Mouse (Mus musculus) macrophage (primary cell): ENCODE results near the gene Sar1a. TPM values are rescaled to one million over a fixed set of nuclear protein-coding genes. Genes with fewer than 3 reads are reported as not detected.

Source experiments
- H3K27ac ChIP-seq: fragments of 350-480 bp; formaldehyde crosslinking; 2 replicates; pipeline ENCODE4 v1.9.0; 2021
- H3K36me3 ChIP-seq: fragments of 350-480 bp; formaldehyde crosslinking; 2 replicates; pipeline ENCODE4 v1.9.0; 2021; ENCODE audit errors: inconsistent target
- H3K4me3 ChIP-seq: fragments of 350-480 bp; formaldehyde crosslinking; 2 replicates; pipeline ENCODE4 v1.9.0; 2021; ENCODE audit errors: inconsistent target
- H3K79me2 ChIP-seq: fragments of 350-480 bp; formaldehyde crosslinking; 2 replicates; pipeline ENCODE4 v1.9.0; 2021; ENCODE audit errors: inconsistent target
- WGBS: methylation state at CpG from one replicate; pipeline ENCODE4 v1.1.7; 2026; ENCODE audit warnings: inconsistent platforms; ENCODE audit not compliant: missing documents; 5-methylcytosine and 5-hydroxymethylcytosine counted together
- polyA plus RNA-seq: library from polyadenylated mRNA; stranded (reverse); fragments of 250-400 nt; gene quantifications from 3 replicates; pipeline ENCODE4 v1.2.4, GENCODE M21; 2018; ENCODE audit warnings: inconsistent platforms

Sar1a gene
- polyA plus RNA-seq, 1 experiment from 2014 or later, result 97.0 TPM

DNA sequence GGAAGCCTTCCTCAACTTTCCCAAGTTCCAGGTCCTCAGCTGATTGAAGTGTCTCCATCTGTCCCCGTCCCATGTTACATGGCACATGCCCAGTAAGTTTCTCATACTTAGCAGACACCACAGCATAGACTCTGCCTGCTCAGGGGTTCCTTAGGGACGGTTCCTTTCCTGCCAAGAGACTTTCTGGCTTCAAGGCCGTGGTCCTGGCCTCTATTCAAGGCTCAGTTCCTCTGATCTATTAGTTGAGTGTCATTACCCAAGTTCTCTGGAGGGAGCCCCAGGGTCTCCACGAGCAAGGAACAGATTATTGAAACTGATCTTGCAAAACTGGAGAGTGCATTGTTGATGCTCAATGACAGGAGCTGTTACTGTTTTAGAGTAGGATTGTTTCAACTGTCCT is 24.6 kb downstream of the Sar1a start:
- 90% methylated on average over 4 of the region's 4 CpGs for WGBS
- H3K79me2 ChIP-seq, result no peaks in the 10 kb centered on the region
- H3K36me3 ChIP-seq, result peaks cover 18% of the 10 kb centered on the region; the same call in 1 of the 2 replicates
- H3K27ac ChIP-seq, result no peak overlapping the region
- H3K4me3 ChIP-seq, result no peak overlapping the region

DNA sequence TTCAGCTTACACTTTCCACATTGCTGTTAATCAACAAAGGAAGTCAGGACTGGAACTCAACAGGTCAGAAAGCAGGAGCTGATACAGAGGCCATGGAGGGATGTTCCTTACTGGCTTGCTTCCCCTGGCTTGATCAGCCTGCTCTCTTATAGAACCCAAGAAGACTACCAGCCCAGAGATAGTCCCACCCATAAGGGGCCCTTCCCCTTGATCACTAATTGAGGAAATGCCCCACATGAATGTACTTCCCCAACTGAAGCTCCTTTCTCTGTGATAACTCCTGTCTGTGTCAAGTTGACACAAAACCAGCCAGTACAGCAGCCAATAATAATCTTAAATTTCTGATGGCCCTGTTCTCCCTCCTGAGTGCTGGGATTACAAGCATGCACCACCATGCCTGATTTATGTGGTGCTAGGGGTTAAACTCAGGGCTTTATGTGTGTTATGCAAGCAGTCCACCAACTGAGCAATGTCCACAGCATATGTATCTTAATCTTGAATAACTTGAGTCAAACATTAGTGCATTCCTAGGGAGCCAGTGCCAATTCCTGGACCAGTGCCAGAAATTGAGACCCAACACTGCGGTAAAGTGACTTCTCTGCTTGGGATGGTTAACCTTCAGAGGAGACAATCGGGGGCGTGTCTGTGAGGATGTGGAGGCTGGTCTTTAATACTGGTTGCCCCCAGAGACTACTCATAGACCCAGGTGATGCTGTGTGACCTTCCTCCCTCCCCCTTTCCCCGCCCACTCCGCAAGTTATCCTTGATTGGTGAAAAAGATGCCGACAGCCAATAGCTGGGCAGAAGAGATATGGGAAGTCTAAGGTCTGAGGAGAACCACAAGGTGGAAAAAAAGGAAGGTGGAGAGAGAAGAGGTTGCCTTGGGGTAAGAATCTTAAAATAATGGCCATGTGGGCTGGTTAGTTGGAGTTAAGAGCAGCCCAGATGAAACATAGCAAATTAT is 26.6 kb downstream of the Sar1a start:
- Histone ChIP-seq H3K4me3 (no peak overlapping the region), H3K36me3 (peaks cover 14% of the 10 kb centered on the region; the same call in 1 of the 2 replicates), H3K27ac (no peak overlapping the region), H3K79me2 (no peaks in the 10 kb centered on the region)
- WGBS, result 91% methylated on average over 6 of the region's 6 CpGs

DNA sequence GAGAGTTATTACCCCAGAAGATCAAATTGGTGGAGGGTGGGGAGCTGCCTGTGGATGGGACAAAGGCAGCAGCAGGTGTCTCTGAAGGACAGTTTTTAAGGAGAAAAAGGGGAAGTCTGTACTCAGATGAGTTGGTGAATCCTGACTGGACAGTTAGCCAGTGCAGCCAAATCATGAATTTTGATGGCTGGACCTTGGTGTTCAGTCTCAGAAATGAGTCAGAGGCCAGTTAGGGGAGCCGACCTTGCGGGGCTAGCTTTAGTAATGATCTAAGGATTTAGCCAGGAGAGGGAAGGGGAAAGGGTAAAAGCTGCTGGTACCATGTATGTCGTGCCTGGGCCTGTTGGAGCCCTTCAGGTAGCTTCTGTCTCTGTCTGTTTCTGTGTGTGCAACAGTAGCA is 33.5 kb downstream of the Sar1a start:
- H3K4me3 ChIP-seq, result no peak overlapping the region
- no peaks in the 10 kb centered on the region for H3K36me3 ChIP-seq
- WGBS, result 85% methylated on average over 3 of the region's 3 CpGs
- H3K27ac ChIP-seq, result no peak overlapping the region
- H3K79me2 ChIP-seq, result no peaks in the 10 kb centered on the region; the same call in 1 of the 2 replicates

DNA sequence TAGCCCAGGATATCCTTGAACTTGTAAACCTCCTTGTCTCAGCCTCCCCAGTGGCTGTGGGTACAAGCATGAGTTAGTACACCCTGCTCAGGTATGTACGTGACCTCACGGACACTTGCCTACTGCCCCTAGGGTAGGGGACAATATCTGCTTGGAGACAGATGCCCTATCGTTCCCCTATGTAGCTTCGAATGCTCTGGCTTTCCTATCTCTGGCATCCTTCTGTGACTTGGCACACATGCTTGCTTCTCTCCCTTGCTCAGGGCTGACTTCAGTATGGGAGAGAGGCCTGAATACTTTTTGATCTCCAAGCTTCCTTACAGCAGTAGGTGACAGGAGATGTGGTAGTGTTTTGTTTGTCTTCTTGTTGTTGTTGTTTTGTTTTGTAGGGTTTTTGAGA is 34.0 kb downstream of the Sar1a start:
- H3K36me3 ChIP-seq, result no peaks in the 10 kb centered on the region
- H3K79me2 ChIP-seq, result no peaks in the 10 kb centered on the region; the same call in 1 of the 2 replicates
- WGBS, result 98% methylated on average over 4 of the region's 4 CpGs
- H3K27ac ChIP-seq, result no peak overlapping the region
- no peak overlapping the region for H3K4me3 ChIP-seq

DNA sequence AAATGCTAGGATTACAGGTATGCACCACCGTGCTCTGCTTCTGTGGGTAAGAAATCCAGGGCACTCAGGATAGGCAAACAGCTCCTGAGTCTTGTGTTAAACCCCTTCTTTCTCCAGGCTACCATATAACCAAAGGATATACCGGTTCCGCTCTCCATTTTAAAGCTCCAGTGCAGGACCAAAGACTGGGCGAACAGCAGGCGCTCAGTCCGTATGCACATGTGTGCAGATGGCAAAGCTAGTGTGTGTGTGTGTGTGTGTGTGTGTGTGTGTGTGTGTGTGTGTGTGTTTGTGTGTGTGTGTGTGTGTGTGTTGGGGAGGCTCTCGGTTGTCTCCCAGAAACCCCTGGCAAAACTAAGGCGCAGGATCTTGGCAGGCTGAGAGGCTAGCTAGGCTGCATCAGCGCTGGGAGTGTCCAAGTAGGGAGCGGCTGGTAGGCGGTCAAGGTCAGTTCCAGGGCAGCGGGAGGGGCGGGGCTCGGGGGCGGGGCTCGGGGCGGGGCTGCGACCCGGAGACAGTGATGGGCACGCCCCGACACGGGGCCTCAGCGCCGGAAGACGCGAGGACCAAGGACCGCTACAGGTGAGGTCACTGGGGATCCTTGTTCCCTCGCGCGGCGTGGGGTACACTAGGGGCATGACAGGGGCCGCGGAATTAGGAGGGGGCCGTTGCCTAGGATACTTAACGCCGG is 34.8 kb downstream of the Sar1a start, which contains the start of gene Aifm2:
Gene Aifm2, plus strand, starts transcription at position 493 of the 691 bp plus-strand sequence.
- H3K79me2 ChIP-seq, result no peaks in the 10 kb centered on the region; the same call in 1 of the 2 replicates
- peak within 1 kb of the TSS; percentile 38 for H3K27ac ChIP-seq
- 16% methylated on average over 31 of the region's 36 CpGs for WGBS
- peak within 1 kb of the TSS; percentile 82 for H3K4me3 ChIP-seq
- H3K36me3 ChIP-seq, result no peaks in the 10 kb centered on the region

DNA sequence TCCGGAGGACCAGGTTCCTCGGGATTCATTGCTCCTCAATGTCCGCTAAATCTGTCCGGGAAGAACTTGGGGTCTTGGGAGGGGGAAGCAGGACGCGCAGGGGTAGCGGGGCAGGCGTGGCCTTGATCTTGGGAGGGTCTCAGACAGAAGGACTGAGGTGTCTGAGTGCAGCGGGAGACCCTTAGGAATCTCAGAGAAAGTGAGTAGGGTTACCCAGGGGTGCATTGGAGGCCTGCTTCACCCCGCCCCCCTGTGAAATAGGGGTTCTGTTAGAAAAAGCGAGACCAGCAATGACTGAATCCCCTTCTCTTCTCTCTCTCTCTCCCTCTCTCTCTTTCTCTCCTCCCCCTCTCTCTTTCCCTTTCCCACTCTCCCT is 35.4 kb downstream of the Sar1a start:
- peak overlapping the region; percentile 38 for H3K27ac ChIP-seq
- no peaks in the 10 kb centered on the region; the same call in 1 of the 2 replicates for H3K79me2 ChIP-seq
- H3K36me3 ChIP-seq, result no peaks in the 10 kb centered on the region
- WGBS, result 9% methylated on average over 11 of the region's 11 CpGs
- peak overlapping the region; percentile 82 for H3K4me3 ChIP-seq

DNA sequence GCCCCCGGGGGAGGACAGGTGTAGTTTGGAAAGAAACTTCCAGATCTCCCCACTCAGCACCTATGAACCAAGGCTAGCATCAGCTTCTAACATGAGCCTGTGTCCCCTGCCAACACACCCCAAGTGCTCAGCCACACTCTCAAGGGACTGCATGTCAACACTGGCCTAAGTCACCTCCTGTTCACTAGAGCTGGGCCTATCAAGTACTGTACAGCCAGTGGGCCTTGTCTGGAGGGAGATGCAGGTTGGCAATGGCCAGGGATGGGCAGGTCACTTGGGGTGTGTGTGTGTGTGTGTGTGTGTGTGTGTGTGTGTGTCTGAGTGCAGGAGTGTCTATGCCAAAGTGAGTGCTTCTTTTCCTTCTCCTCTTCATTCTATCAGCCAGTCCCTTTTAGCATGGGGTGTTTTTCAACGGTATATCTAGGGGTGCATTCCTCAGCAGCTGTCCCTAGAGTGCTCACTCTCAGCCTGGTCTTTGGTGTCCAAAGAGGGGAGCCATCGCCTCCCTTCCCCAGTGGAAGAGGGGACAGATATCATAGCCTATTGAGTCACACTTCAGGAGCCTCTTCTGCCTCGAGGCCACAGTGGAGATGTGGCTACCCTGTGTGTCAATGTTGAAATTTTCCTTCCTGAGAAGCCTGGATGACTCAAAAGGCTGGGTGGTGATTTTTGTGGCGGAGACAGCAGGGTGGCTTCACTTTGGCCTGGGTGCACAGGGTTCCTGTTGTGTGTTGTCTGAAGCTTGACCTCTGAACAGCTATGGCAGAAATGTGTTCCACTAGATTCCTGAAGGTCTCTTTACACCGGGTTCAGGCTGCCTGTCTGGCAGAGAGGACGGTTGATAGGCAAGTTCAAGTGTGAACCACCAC is 36.1 kb downstream of the Sar1a start:
- H3K36me3 ChIP-seq, result no peaks in the 10 kb centered on the region
- H3K4me3 ChIP-seq, result peak overlapping the region; percentile 82
- WGBS, result 63% methylated on average over 7 of the region's 7 CpGs
- no peaks in the 10 kb centered on the region; the same call in 1 of the 2 replicates for H3K79me2 ChIP-seq
- 0 out of 2 replicates have a peak overlapping the region, but pooled peaks have one; percentile 38 for H3K27ac ChIP-seq

DNA sequence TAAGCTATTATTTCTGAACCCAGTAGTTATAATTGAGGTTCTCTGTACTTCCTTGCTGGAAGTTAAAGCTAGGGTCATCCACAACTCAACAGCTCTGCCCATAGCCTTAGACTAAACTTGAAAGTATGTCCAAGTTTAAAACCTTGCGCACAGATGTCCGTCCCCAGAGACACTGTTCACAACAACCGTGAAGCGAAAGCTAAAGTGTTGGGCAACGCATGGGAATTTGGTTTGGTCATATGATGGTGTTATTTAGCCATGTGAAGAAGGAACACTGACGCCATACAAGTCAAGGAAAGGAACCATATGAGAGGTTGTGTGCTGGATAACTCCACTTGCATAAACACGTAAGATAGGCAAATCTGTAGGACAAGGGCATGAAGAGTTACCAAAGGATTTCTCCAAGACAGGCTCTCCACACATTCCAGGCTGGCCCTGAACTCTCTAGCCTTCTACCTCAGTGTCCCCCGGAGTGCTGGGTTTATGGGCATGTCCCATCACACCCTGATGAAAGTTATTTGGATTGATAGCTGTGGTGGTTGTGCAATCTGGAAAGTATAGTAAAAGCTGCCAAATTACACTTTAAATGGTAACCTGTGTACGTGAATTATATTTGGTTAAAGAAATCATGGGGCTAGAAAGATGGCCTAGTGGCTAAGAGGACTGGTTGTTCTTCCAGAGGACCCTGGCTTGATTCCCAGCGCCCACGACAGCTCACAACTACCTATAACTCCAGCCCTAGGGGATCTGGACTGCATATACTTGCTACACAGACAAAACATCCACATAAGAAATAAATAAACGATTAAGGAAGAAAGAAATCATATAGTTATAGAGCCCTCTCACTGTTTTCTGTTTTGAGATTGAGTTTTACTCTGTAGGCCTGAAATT is 37.6 kb downstream of the Sar1a start:
- H3K4me3 ChIP-seq, result no peak overlapping the region
- H3K27ac ChIP-seq, result no peak overlapping the region
- no peaks in the 10 kb centered on the region; the same call in 1 of the 2 replicates for H3K79me2 ChIP-seq
- 92% methylated on average over 12 of the region's 12 CpGs for WGBS
- no peaks in the 10 kb centered on the region for H3K36me3 ChIP-seq

DNA sequence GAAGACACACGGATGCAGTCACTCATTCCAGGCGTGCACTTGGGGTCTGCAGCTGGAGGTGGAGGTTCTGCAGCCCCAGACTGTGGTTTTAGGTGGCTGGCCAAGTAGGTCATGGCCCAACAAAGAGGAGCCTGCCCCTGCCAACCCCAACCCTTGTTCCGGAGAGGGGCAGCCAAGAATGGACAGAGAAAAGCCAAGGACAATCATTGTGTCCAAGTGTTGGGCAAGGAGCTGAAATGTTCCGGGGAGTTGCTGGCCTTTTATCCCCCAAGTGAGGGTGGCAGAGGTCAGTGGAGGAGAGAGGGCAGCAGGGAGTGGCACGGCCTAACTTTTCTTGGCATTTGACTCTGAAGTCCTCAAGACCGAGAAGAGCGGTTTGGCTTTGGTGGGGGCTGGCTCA is 40.2 kb downstream of the Sar1a start:
- no peak overlapping the region for H3K27ac ChIP-seq
- H3K79me2 ChIP-seq, result no peaks in the 10 kb centered on the region; the same call in 1 of the 2 replicates
- H3K4me3 ChIP-seq, result no peak overlapping the region
- WGBS, result 94% methylated on average over 7 of the region's 7 CpGs
- H3K36me3 ChIP-seq, result no peaks in the 10 kb centered on the region

DNA sequence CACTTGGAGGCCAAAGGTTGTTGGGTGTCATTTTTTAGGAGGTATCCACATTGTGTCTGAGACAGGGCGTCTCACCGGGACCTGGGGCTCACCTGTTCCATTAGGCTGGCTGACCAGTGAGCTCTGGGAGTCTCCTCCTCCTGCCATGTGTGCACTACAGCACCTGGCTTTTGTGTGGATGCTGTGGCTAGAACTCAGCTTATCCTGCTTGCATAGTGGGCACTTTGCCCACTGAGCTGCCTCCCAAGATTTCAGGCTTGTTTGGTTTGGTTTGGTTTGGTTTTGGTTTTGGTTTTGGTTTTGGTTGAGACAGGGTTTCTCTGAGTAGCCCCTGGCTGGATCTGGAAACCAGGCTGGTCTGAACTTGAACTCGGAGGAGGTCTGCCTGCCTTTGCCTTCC is 42.1 kb downstream of the Sar1a start:
- Histone ChIP-seq H3K36me3 (0 out of 2 replicates have a peak, but pooled peaks cover 6% of the 10 kb centered on the region), H3K79me2 (no peaks in the 10 kb centered on the region; the same call in 1 of the 2 replicates), H3K4me3 (no peak overlapping the region), H3K27ac (no peak overlapping the region)
- WGBS, result 89% methylated on average over 3 of the region's 3 CpGs

DNA sequence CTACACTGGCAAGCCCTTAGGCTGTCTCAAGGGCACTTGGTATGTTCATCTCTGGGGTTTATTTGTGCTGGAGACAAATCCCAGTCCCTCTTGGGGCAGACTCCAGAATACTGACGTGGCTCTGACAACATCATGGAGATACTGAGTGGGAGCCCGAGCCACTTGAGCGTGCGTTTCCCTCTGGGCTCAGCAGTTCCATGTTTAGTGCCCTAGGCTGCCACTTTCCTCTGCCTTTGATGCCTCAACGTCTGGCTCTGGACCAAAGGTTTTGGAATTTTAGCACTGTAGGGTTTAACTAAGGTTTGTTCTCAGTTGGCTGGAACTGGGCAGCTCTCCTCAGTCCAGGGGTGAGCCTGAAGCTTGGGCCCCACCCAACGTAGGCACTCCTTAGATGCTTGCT is 43.2 kb downstream of the Sar1a start:
- Histone ChIP-seq H3K4me3 (no peak overlapping the region), H3K27ac (no peak overlapping the region), H3K36me3 (peaks cover 16% of the 10 kb centered on the region; the same call in 1 of the 2 replicates), H3K79me2 (no peaks in the 10 kb centered on the region; the same call in 1 of the 2 replicates)
- WGBS, result 94% methylated on average over 6 of the region's 6 CpGs

DNA sequence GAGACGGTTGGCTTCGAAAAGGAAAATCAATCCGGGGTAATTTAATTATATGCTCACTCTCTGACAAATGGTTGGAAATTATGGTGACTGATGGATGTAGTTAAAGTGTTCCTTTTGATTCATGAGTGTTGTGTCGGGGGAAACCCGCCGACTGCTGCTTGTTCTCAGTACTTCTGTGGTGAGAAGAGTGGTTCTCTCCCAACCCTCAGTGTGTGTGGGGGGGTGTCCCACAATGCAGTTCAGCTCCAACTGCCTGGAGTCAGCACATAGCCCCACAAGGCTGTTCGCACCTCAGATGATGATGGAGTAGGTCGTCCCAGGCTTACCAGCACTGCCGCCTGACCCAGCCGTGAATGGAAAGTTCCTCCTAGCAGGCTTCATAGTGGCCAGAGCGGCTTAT is 49.1 kb downstream of the Sar1a start:
- 90% methylated on average over 11 of the region's 11 CpGs for WGBS

DNA sequence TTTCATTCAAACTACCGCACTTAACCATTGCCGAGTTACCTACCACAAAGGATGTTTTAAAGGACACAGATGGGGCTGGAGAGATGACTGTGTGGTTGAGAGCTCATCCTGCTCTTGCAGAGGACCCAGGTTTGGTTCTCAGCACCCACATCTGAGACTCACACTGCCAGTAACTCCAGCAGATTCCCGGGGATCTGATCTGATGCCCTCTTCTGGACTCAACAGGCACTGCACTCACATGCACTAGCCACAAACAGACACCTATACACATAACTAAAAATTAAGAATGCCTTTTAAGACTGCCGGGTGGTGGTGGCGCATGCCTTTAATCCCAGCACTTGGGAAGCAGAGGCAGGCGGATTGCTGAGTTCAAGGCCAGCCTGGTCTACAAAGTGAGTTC is 50.1 kb downstream of the Sar1a start:
- Histone ChIP-seq H3K79me2 (no peaks in the 10 kb centered on the region), H3K36me3 (peaks cover 36% of the 10 kb centered on the region; the same call in 1 of the 2 replicates), H3K27ac (no peak overlapping the region), H3K4me3 (no peak overlapping the region)
- WGBS, result 98% methylated on average over 6 of the region's 6 CpGs

More for the DNA sequence above, 49.1 kb downstream of the Sar1a start:
- H3K36me3 ChIP-seq, result peaks cover 36% of the 10 kb centered on the region; the same call in 1 of the 2 replicates
- H3K4me3 ChIP-seq, result no peak overlapping the region
- H3K27ac ChIP-seq, result no peak overlapping the region
- no peaks in the 10 kb centered on the region for H3K79me2 ChIP-seq
